Mouse (Mus musculus) bone marrow, adult 2 months (tissue): Measurements from ENCODE around the gene Rgs12.

ENCODE experiments used
- CTCF ChIP-seq: fragments of 200-500 bp; IDR thresholded peaks from 2 replicates; pipeline ENCODE4 v1.5.1; 2011; ENCODE audit warnings: low read length, control low read depth; ENCODE audit not compliant: control insufficient read depth, insufficient read depth
- POLR2A ChIP-seq: fragments of 200-500 bp; IDR thresholded peaks from 2 replicates; pipeline ENCODE4 v1.6.1; 2011; ENCODE audit warnings: low read depth, mild to moderate bottlenecking, control low read depth, low read length, borderline replicate concordance; ENCODE audit not compliant: control insufficient read depth

DNA sequence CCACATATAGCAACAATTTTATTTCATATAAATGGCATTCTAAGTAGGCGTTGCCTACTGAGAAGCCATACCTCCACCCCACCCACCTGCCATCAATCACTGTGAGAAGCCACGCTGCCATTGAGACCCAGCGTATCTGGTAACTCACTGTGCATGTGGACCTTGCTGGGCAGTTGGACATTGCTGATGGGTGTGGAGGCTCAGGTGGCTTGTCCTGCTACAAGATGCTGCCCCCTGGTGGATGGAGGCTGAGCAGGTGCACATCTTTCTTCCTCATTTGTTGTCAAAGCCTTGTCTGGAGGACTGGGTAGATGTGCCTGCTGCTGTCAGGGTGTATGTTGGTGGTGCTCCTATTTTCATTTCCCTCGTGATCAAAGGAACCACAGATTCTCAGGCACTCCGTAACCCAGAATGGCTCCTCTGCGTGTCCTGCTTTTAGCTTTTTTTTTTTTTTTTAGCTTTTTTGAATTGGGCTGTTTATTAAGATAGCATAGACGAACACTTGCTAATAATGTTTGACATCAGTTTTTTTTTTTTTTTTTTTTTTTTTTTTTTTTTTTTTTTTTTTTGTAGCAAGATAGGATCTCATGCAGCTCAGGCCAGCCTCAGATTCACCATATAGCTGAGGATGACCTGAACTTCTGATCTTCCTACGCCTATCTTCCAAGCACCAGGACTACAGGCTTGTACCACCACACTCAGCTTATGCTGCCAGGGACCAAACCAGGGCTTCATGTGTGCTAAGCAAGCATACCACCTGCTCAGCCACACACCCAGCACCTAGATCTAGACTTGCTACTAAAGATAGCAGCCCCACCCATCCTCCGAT, 139.8 kb downstream of the Rgs12 start:
- TF ChIP-seq POLR2A, result no peak
- TF ChIP-seq CTCF, result peak; percentile 95
